Mouse (Mus musculus): ENCODE results near the gene Exoc7. TPM values are rescaled to one million over a fixed set of nuclear protein-coding genes. Genes with fewer than 3 reads are reported as not detected.

Exoc7 gene
- total and polyA plus RNA-seq, 3 experiments, result 45.4 to 526 (median 49.0) TPM

- peak; percentile 63; the same call in 1 of the 2 replicates for TF ChIP-seq GABPA (IDR thresholded peaks at IDR 0.05; ENCODE audit: low read depth, low read length)
- TF ChIP-seq ETS1 (IDR thresholded peaks at IDR 0.05; ENCODE audit: low read depth, low read length), result peak; percentile 44; the same call in 1 of the 2 replicates
- TF ChIP-seq ZC3H11A (IDR thresholded peaks at IDR 0.05; ENCODE audit: low read depth, low read length), result no peak
- TF ChIP-seq NRF1 (IDR thresholded peaks at IDR 0.05; ENCODE audit: insufficient read depth, low read depth, low read length, poor library complexity, severe bottlenecking), result peak; percentile 79
- TF ChIP-seq HCFC1 (IDR thresholded peaks at IDR 0.05; ENCODE audit: low read depth, low read length), result peak; percentile 95
- no peak for TF ChIP-seq SMC3 (IDR thresholded peaks at IDR 0.05; ENCODE audit: low read depth, low read length)
- no peak for TF ChIP-seq MEF2A (IDR thresholded peaks at IDR 0.05; ENCODE audit: extremely low read depth, insufficient replicate concordance, low read depth, low read length, poor library complexity, severe bottlenecking)
- peak; percentile 75; the same call in 1 of the 2 replicates for TF ChIP-seq KAT2A (conservative IDR thresholded peaks at IDR 0.05; ENCODE audit: low read depth, low read length)
These were observed 32.9 kb downstream of the Exoc7 start, which contains the start of gene Srp68 (continued) for GRCm38 (mm10) chr11:116274045-116274666.

DNA sequence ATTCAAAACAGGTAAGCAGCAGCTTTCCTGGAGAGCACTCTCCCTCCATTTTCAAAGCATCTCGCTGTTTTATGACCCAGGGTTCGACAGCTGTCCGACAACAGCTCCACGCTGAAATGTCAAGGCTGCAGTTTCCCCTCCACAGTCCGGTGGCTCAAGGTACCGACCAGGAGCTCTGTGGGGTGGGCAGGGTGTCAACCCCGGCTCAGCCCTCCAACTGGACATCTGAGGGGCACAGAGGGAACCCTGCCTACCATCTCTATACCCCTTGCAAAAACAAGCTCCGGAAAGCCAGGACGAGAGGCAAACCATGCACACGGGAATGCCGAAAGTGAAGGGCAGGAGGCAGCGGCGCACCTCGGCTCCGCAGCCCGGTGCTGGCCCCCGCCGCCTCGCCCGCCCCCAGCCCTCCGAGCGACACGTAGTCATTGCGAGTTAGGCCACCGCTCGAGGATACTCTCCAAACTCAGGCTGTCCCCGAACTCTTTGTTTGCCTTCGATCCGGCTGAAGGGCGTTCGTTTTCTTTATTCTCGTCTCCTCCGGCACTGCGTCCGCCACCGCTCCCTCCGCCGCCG, 33.5 kb downstream of the Exoc7 start:
- peak overlapping the region; percentile 91 for H3K9ac ChIP-seq (ENCODE audit: control insufficient read depth, low read depth, low read length, poor library complexity, severe bottlenecking)
- peak overlapping the region; percentile 46 to 96 for H3K4me3 ChIP-seq (ENCODE audit: control insufficient read depth in 1 of 2, insufficient read depth in 1 of 2, low read depth in 2 of 2, low read length in 2 of 2)
- peak overlapping the region; percentile 72 for H3K27ac ChIP-seq (ENCODE audit: control insufficient read depth, low read depth, low read length)
- TF ChIP-seq POLR2AphosphoS2 (IDR thresholded peaks at IDR 0.05; ENCODE audit: low read length) (no peak), UBTF (IDR thresholded peaks at IDR 0.05; ENCODE audit: borderline replicate concordance, insufficient read depth, low read depth, low read length) (no peak), MAZ (IDR thresholded peaks at IDR 0.05; ENCODE audit: low read depth, low read length) (peak; percentile 77; the same call in 1 of the 2 replicates), EP300 (IDR thresholded peaks at IDR 0.05; ENCODE audit: low read depth in 1 of 2, low read length in 2 of 2) (0 out of 4 replicates have a peak, but pooled peaks of 1 of the 2 experiments have one; percentile 2), ETS1 (IDR thresholded peaks at IDR 0.05; ENCODE audit: low read depth, low read length) (no peak), MAX (IDR thresholded peaks at IDR 0.05; ENCODE audit: low read length) (peak; percentile 61; the same call in 1 of the 2 replicates), ZMIZ1 (IDR thresholded peaks at IDR 0.05; ENCODE audit: low read depth, low read length) (no peak), SIN3A (IDR thresholded peaks at IDR 0.05; ENCODE audit: low read length) (no peak), CHD1 (IDR thresholded peaks at IDR 0.05; ENCODE audit: low read depth, low read length) (peak; percentile 49; the same call in 1 of the 2 replicates), RAD21 (IDR thresholded peaks at IDR 0.05; ENCODE audit: low read depth, low read length) (no peak), RCOR1 (IDR thresholded peaks at IDR 0.05; ENCODE audit: low read depth, low read length) (no peak)
- peak; percentile 57 for DNase-seq (ENCODE audit: low read depth, low spot score)
- peaks cover 12 to 16% of the 10 kb centered on the region in 2 experiments for H3K36me3 ChIP-seq (ENCODE audit: control insufficient read depth in 1 of 2, insufficient read depth in 2 of 2, low read length in 2 of 2)
- peaks cover 50% of the 10 kb centered on the region for H3K79me2 ChIP-seq (ENCODE audit: control insufficient read depth, insufficient read depth, low read length, poor library complexity)
- H3K4me1 ChIP-seq (ENCODE audit: control insufficient read depth in 1 of 2, insufficient read depth in 2 of 2, low read length in 2 of 2), result peaks cover 0 to 11% of the 10 kb centered on the region in 2 experiments; a peak in 2 of 4 replicates
- H3K27me3 ChIP-seq (ENCODE audit: control insufficient read depth in 1 of 2, insufficient read depth in 2 of 2, low read length in 2 of 2), result no peaks in the 10 kb centered on the region
- H3K9me3 ChIP-seq (replicated peaks; ENCODE audit: insufficient read depth, low read length), result no peaks in the 10 kb centered on the region
